Mouse (Mus musculus) heart, postnatal 0 days (tissue): ENCODE measurements around the gene Kcnn4. TPM values are rescaled to one million over a fixed set of nuclear protein-coding genes. Genes with fewer than 3 reads are reported as not detected.

Experiments used
- ATAC-seq: fragments of 200-750 bp; cut with Nextera tagmentation; 2 replicates; pipeline ENCODE4 v1.8.0; 2017; ENCODE audit warnings: low read depth, moderate number of reproducible peaks, moderate library complexity; ENCODE audit not compliant: insufficient read depth
- DNase-seq: peaks from one replicate; pipeline ENCODE4 v3.0.0-alpha.2; 2016; ENCODE audit warnings: low spot score
- H3K27ac ChIP-seq: fragments of 300-500 bp; sonication (generic); 2 replicates; pipeline ENCODE4 v1.5.1; 2014; ENCODE audit warnings: low read depth, mild to moderate bottlenecking
- H3K27me3 ChIP-seq: fragments of 300-500 bp; sonication (generic); 2 replicates; pipeline ENCODE4 v1.6.1; 2014; ENCODE audit warnings: low read length, mixed read lengths; ENCODE audit not compliant: control insufficient read depth, insufficient read depth
- H3K36me3 ChIP-seq: fragments of 300-500 bp; sonication (generic); replicated peaks from 2 replicates; pipeline ENCODE4 v1.6.1; 2014; ENCODE audit warnings: low read length, mixed read lengths; ENCODE audit not compliant: control insufficient read depth, insufficient read depth
- H3K4me1 ChIP-seq: fragments of 300-500 bp; sonication (generic); 2 replicates; pipeline ENCODE4 v1.6.1; 2014; ENCODE audit warnings: antibody characterized with exemption; ENCODE audit not compliant: control insufficient read depth, insufficient read depth
- H3K4me2 ChIP-seq: fragments of 300-500 bp; sonication (generic); 2 replicates; pipeline ENCODE4 v1.6.1; 2014; ENCODE audit warnings: low read depth, mild to moderate bottlenecking, low read length, moderate library complexity
- H3K4me3 ChIP-seq: fragments of 300-500 bp; sonication (generic); 2 replicates; pipeline ENCODE4 v1.5.1; 2014; ENCODE audit warnings: low read depth, low read length
- H3K9ac ChIP-seq: fragments of 300-500 bp; sonication (generic); replicated peaks from 2 replicates; pipeline ENCODE4 v1.6.1; 2014; ENCODE audit warnings: low read depth, low read length, mixed read lengths
- H3K9me3 ChIP-seq: fragments of 300-500 bp; sonication (generic); replicated peaks from 2 replicates; pipeline ENCODE4 v1.6.1; 2016; ENCODE audit warnings: low read length; ENCODE audit not compliant: control insufficient read depth
- CTCF ChIP-seq: IDR thresholded peaks from 2 replicates; pipeline ENCODE4 v1.5.1; 2016; ENCODE audit warnings: antibody characterized with exemption, control low read depth, low read depth
- EP300 ChIP-seq: IDR thresholded peaks from 2 replicates; pipeline ENCODE4 v1.6.1; 2016; ENCODE audit warnings: antibody characterized with exemption, low read depth
- WGBS: fragments of 180-500 bp; shearing (Covaris S2); extraction: QIAGEN DNeasy Blood & Tissue Kit; methylation state at CpG from one replicate; pipeline ENCODE4 v1.1.7; 2014; 5-methylcytosine and 5-hydroxymethylcytosine counted together
- polyA plus RNA-seq: library from polyadenylated mRNA; unstranded; fragments of >200 nt; fragmentation: Nextera tagmentation; extraction: Ambion mirVana; gene quantifications from 2 replicates; pipeline ENCODE4 v1.2.1, GENCODE M21; 2015
- total RNA-seq: library from RNA; depleted of rRNA; stranded (reverse); fragments of >200 nt; gene quantifications from 2 replicates; pipeline ENCODE4 v1.2.3, GENCODE M21; 2014; ENCODE audit warnings: low replicate concordance

The Kcnn4 gene
- total and polyA plus RNA-seq, 2 experiments from 2014 or later, result 0.69 to 0.98 TPM

DNA sequence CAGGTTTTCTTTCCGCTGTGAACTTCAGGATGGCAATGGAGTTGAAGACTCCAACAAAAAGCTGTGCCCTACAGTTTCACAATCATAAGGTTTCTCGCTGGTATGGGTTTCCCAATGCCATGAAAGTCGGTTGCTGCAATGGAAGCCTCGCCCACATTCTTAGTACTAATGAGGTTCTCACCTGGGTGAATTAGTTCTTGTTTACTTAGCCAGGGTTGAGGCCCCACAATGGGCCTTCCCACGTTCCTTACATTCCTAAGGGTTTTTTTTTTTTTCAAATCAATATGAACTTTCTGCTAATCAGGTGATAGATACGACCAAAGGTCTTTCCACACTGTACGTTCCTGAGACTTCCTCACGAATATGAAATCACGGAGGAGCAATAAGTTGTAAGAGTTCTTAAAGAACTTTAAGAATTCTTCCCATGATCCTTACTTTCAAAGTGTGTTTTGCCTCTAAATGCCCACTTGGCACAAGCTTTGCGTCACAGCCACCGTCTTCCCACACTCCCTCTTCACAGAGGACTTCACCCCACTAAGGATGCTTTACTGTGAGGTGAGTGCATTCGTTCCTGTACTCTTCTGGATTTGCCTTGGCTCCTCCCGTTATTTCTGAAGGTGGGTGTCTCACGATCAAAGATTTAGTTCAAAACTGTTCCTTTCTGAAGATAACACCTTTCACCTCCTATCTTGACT is 42.6 kb upstream of the Kcnn4 start:
- Histone ChIP-seq H3K4me1 (no peaks in the 10 kb centered on the region), H3K4me3 (no peak overlapping the region), H3K9ac (no peak overlapping the region), H3K4me2 (no peak overlapping the region), H3K27ac (no peak overlapping the region), H3K27me3 (peaks cover 5% of the 10 kb centered on the region; the same call in 1 of the 2 replicates), H3K9me3 (peaks cover 10% of the 10 kb centered on the region; the same call in 1 of the 2 replicates), H3K36me3 (no peaks in the 10 kb centered on the region)
- WGBS, result 75% methylated on average over 14 of the region's 14 CpGs
- DNase-seq (no peak), ATAC-seq (no peak)
- TF ChIP-seq EP300 (no peak), CTCF (no peak)

DNA sequence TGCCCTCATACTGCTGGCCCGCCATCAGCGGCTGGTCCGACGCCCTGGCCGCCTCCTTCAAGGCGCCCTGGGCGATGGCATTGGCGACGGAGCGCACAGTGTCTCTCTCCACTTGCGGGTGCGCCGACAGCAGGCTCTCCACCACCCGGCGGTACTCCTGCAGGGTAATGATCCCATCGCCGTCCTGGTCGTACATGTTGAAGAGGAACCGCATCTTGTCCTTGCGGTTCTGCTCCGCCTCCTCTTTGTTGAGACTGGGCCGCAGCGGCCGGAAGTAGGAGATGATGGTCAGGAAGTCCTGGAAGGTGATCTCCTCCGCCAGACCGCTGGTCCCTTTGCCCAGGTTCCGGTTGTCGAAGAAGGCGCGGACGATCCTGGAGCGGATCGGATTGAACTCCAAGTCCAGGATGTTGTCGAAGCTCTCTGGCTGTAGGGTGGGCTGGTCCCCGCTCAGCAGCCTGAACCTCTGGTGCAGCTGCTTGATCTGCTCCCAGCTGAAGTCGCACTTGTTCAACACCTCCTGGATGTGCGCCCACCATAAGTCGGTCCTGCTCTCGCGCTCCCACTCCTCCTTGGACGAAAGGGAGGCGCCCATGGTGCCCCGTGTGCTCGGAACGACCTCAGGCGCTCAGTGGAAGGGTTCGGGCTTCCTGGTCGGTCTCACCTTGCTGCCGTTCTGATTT is 36.6 kb upstream of the Kcnn4 start, which contains the start of gene Tescl:
Gene Tescl, minus strand, starts transcription at position 633 of the 683 bp plus-strand sequence.
- peak within 1 kb of the TSS; percentile 18; the same call in 1 of the 2 replicates for H3K4me3 ChIP-seq
- ATAC-seq, result no peak
- H3K27me3 ChIP-seq, result peaks cover 20% of the 10 kb centered on the region
- no peak within 1 kb of the TSS for H3K27ac ChIP-seq
- H3K9me3 ChIP-seq, result no peaks in the 10 kb centered on the region
- H3K4me1 ChIP-seq, result no peaks in the 10 kb centered on the region
- H3K36me3 ChIP-seq, result no peaks in the 10 kb centered on the region
- H3K4me2 ChIP-seq, result peak within 1 kb of the TSS; percentile 28; the same call in 1 of the 2 replicates
- DNase-seq, result no peak
- H3K9ac ChIP-seq, result no peak within 1 kb of the TSS
- TF ChIP-seq CTCF (no peak), EP300 (no peak)
- 32% methylated on average over 49 of the region's 49 CpGs for WGBS

DNA sequence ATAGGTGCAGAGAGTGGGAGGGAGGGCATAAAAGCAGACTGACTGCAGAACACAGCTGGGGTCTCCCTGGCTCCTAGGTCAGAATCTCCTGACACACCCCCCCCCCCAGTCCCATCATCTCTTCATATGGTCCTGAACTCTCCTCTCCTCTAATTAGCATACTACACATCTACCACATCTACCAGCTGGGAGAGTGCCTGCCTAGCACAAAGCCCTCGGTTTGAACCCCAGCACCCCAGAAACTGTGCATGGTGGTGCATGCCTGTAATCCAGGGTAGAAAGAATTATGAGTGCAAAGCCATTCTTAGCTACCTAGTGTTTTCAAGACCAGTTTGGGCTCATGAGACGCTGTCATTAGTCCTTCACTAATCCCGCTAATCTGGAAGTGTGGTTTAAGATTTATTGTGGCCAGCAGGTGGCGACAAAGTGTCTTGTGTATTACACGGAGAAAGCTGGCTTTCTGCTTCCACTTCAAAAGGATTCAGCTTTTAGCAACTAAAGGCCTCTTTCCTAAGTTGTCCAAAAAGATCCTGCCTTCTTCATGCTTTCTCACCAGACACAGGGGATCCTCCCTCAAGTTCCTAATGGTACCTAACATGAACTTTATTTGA is 34.3 kb upstream of the Kcnn4 start:
- H3K27me3 ChIP-seq, result peaks cover 20% of the 10 kb centered on the region
- H3K9ac ChIP-seq, result no peak overlapping the region
- no peaks in the 10 kb centered on the region for H3K36me3 ChIP-seq
- no peak overlapping the region for H3K27ac ChIP-seq
- 9% methylated on average over 5 of the region's 5 CpGs for WGBS
- no peaks in the 10 kb centered on the region for H3K4me1 ChIP-seq
- H3K4me2 ChIP-seq, result no peak overlapping the region
- ATAC-seq, result no peak
- peak; percentile 20 for DNase-seq
- peak; percentile 67 for TF ChIP-seq CTCF
- no peak for TF ChIP-seq EP300
- no peaks in the 10 kb centered on the region for H3K9me3 ChIP-seq
- H3K4me3 ChIP-seq, result no peak overlapping the region

DNA sequence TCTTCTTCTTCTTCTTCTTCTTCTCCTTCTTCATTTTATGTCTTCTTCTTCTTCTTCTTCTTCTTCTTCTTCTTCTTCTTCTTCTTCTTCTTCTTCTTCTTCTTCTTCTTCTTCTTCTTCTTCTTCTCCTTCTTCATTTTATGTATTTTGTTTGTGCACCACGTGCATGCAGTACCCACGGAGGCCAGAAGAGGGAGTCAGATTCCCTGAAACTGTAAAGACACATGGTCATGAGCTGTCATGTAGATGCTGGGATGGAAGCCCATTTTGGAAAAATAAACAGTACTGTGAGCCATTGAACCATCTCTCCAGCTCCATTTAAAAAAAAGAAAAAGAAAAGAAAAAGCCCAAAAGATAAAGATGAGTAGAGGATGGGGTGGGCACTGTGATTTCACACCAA is 31.8 kb upstream of the Kcnn4 start:
- H3K27ac ChIP-seq, result no peak overlapping the region
- H3K4me2 ChIP-seq, result no peak overlapping the region
- WGBS, result 33% methylated on average over 2 of the region's 2 CpGs
- DNase-seq (no peak), ATAC-seq (no peak)
- H3K9ac ChIP-seq, result no peak overlapping the region
- TF ChIP-seq EP300 (no peak), CTCF (no peak)
- H3K4me1 ChIP-seq, result no peaks in the 10 kb centered on the region
- H3K4me3 ChIP-seq, result no peak overlapping the region
- H3K9me3 ChIP-seq, result no peaks in the 10 kb centered on the region
- peaks cover 18% of the 10 kb centered on the region for H3K27me3 ChIP-seq
- no peaks in the 10 kb centered on the region for H3K36me3 ChIP-seq

DNA sequence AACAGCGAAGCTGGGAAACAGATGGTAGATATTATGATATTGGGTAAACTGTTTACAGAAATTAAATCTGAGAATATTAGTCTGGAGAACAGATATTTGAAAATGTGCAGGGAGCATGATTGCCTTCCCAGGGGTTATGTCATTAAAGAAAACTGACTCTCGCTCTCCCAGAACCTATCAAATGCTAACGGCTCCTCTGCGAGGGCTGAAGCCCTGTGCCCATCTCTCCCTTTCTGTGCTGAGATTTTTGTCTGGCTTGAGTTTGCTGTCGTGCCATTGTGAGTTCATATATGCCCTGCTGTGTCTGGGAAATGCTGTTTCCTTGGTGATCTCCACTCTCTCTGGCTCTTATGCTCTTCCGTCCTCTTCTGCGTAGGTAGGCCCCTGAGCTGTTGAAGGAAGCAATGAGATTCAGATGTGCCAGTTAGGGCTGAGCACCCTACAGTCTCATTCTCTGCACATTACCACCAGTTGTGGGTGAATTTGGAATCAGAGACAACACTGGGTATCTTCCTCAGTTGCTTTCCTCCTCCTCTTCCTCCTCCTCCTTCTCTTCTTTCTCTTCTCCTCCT is 26.3 kb upstream of the Kcnn4 start:
- Histone ChIP-seq H3K36me3 (no peaks in the 10 kb centered on the region), H3K27me3 (no peaks in the 10 kb centered on the region), H3K4me1 (no peaks in the 10 kb centered on the region), H3K27ac (no peak overlapping the region), H3K9ac (no peak overlapping the region), H3K4me2 (no peak overlapping the region), H3K4me3 (no peak overlapping the region), H3K9me3 (no peaks in the 10 kb centered on the region)
- ATAC-seq, result no peak
- no peak for DNase-seq
- WGBS, result 74% methylated on average over 7 of the region's 7 CpGs
- no peak for TF ChIP-seq EP300
- no peak for TF ChIP-seq CTCF
